Mouse (Mus musculus): ENCODE measurements around the gene Def8. TPM values are rescaled to one million over a fixed set of nuclear protein-coding genes. Genes with fewer than 3 reads are reported as not detected.
A peak's percentile ranks its signal among the peaks of the same experiment; 100 is the strongest.
"Not testable (repeated sequence)": the region's sequence is repeated elsewhere in the genome, so short reads cannot be mapped to it uniquely, and the experiment has no call there.

Gene Def8
- total RNA-seq, 2 experiments from 2014 or later, result 62.0 to 64.3 TPM

DNA sequence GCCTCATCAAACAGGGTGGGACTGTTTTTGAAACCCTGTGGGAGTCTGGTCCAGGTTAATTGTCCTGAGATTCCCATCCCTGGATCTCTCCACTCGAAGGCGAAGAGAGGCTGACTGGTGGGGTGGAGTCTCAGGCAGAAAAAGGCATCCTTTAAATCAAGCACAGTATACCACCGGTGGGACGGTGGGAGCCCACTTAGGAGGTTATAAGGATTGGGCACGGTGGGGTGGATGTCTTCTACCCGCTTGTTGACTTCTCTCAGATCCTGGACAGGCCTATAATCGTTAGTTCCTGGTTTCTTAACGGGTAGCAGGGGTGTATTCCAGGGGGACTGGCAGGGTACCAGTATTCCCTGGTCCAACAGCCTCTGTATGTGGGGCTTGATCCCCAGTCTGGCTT, 7.6 kb downstream of the Def8 start:
- intact Hi-C loops (cut with DNase I); DNase-seq (ENCODE audit: low spot score in 2 of 2): not testable (repeated sequence)

DNA sequence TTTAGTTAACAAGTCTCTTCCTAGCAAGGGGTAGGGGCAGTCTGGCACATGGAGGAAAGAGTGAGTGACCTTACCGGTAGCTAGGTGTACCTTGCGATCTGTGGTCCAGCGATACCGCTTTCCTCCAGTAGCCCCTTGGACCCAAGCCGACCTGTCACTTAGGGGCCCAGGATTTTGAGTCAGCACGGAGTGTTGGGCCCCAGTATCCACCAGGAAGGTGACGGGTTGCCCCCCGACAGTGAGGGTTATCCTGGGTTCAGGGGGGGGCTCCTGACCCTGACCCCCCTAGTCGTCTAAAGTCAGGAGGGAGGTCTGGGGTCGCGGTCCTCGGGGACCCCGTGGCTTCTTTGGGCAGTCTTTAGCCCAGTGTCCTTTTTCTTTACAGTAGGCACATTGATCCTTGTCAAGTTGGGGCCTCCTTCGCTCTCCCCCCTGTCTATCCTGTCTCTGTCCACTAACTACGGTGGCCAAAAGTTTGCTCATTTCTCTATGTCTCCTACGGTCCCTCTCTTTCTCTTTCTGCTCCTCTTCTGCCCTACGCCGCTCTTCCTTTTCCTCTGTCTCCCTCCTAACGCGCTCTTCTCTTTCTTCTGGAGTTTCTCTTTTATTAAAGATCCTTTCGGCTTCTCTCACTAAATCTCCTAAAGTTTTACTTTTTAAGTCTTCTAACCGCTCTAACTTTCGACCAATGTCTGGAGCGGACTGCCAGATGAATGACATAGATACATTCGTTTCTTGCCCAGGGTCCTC, 8.5 kb downstream of the Def8 start:
- no peak for DNase-seq (ENCODE audit: low spot score in 2 of 2)
- intact Hi-C loops (cut with DNase I), result no loop called here

DNA sequence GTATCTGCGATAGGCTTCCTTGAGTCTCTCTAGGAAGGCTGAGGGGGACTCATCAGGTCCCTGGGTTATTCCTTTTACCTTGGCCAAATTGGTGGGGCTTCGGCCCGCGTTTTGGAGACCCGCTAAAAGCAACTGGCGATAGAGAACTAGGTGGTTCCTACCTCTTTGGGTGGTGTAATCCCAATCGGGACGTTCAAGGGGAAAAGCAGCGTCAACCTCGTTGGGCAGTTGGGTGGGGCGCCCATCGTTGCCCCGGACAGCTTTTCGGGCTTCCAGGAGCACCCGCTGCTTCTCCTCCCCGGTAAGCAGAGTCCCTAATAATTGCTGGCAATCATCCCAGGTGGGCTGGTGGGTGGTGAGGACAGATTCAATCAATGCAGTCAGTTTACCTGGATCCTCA, 9.1 kb downstream of the Def8 start:
- intact Hi-C loops (cut with DNase I), result no loop called here
- DNase-seq (ENCODE audit: low spot score in 2 of 2), result no peak

DNA sequence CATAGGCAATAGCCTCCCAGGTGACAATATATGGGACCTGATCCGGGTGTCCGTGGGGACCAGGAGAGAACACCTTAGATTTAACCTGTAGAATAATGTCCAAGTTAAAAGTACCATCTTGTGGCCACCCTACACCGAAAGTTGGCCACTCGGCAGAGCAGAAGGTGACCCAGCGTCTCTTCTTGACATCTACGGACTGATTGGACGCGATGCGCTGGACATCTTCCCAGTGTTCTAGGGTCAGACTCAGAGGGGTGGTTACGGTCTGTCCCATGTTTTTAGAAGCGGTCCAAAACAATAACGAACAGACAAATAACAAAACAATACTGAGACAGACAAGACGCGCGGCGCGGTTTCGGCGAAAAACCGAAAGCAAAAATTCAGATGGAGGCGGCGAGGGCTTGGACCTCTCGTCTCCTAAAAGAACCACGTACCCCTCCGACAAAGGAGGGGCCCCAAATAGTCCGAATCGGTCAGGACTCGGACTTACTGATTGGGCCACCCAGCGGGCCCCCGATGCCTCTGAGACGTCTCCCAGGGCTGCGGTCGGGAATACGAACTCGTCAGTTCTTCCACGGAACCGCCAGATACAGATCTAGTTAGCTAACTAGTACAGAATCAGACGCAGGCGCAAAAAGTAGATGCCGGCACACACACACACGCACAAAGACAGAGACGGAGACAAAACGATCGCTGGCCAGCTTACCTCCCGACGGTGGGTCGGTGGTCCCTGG, 10.1 kb downstream of the Def8 start:
- DNase-seq (ENCODE audit: low spot score in 2 of 2); intact Hi-C loops (cut with DNase I): not testable (repeated sequence)

DNA sequence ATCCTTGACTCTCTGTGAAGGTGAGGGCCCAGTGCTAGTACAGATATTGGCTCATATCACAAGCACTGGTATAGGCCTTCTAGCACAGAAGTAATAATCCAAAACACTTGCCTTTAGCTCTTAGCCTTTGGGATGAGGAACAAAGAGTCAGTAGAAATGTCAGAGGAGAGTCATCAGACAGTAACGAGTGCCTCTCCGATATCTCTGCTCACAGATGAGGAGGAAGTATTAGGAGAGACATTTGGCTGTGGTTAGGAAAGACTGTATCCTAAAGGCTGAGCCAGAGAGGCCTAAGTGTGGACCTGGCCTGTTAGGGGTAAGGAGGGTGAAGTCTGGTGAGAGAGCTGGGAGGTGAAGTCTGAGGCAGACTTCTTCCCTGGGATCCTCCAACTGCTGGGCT, 18.5 kb downstream of the Def8 start:
- intact Hi-C loops (cut with DNase I), result loop anchor here (2.0 kb wide), 1 partner anchor 29 kb away; no protein-coding TSS in a partner anchor
- no peak for DNase-seq (ENCODE audit: low spot score in 2 of 2)

DNA sequence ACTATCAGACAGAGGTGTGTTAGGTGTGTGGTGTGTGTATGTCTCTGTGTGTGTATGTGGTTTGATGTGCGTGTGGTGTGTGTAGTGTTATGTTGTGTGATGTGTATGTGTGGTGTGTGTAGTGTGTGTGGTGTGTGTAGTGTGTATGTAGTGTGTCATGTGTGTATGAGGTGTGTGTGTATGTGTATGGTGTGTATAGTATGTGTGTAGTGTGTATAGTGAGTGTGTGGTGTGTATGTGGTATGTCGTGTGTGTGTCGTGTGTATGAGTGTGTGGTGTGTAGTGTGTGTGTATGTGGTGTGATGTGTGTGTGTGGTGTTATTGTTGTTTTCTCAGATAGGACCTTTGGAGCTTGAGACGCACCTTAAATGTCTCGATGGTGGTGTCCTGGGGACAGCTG, 19.0 kb downstream of the Def8 start:
- intact Hi-C loops (cut with DNase I), result loop anchor here (2.0 kb wide), 1 partner anchor 30 kb away; no protein-coding TSS in a partner anchor
- DNase-seq (ENCODE audit: low spot score in 2 of 2), result no peak

DNA sequence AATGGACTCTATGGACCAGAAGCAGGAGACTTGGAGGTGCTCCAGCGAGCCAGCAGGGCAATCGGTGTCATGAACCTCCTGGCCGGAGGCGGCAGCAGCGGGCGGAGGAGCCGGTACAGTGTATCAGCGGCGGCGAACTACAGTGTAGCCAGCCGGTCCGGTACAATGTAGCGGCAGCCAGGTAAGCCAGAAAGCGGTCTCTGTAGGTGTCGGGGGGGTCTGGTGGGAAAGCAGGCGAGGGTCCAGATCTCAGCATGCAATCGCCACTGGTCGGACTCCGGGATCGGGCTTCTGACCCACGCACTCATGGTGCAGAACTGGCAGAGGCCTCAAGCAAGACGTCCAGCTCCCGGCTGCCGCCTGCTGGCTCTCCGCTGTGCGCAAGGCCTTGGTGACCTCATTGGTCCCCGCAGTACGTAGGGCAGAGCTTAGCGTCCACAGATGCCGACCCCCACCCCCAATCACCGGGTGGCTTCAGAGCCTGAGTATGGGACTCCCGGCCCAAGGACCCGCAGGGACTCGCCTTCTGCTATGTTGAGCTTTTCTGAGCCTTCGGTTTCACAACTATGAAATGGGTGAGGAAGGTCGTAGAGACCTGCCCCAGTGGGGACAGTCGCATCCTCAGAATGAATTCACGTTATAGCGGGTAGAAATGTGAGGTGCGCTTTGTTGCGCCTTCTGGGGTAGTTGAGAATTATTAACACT, 19.7 kb downstream of the Def8 start:
- intact Hi-C loops (cut with DNase I), result loop anchor here (2.0 kb wide), 1 partner anchor 30 kb away; no protein-coding TSS in a partner anchor
- peak; percentile 94 to 95 for DNase-seq (ENCODE audit: low spot score in 2 of 2)

DNA sequence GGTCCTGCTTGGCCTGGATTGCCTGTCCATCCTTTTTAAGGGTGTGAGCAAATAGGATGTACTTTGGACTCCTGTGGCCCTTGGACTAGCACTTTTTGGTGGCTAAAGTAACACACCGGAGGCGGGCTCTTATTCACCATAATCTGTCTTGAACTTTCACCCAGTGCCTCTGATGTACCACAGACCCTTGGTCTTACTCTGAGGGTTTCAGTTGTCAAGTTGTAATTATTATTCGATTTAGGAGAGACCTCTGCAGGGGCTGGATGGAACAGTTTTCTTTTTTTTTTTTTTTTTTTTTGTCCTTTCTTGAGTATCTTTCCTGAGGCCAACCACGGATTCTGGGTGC, 20.2 kb downstream of the Def8 start:
- no peak for DNase-seq (ENCODE audit: low spot score in 2 of 2)
- intact Hi-C loops (cut with DNase I), result loop anchor here (2.0 kb wide), 1 partner anchor 31 kb away; no protein-coding TSS in a partner anchor

DNA sequence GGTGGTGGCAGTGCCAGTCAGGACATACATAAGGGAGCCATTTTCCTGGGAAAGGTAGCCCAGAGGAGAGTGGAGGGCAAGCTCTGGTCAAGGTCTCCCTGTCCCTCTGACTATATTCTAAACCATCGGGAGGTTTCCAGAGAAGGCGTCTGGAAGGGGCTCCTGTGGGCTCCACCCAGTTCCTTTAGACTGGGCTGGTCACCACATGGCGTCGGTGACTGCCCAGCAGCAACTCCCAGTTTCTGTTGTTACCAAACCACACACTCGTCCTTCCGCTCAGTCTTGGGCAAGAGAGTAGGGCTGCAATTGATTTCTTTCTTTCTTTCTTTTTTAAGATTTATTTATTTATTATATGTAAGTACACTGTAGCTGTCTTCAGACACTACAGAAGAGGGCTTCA, 20.8 kb downstream of the Def8 start:
- intact Hi-C loops (cut with DNase I), result no loop called here
- DNase-seq (ENCODE audit: low spot score in 2 of 2), result no peak

DNA sequence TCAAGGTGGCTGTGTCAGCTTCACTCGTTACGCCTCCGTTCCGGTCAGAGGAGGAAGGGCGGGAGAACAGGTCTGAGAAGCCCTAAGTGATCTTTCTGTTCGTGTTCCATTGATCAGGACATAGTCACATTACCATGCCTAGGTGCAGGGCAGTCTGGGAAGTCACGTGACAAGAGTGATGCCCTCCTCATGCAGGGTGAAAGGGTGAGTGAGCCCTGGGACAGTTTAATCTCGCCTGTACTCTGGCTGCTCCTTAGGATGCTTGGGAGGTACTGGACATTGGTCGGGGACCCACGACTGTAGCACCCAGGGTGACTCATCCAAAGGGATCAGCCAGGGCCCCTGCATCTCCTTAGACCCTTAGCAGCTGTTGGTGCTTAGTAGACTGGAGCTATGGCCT, 22.7 kb downstream of the Def8 start:
- no peak for DNase-seq (ENCODE audit: low spot score in 2 of 2)
- intact Hi-C loops (cut with DNase I), result no loop called here

DNA sequence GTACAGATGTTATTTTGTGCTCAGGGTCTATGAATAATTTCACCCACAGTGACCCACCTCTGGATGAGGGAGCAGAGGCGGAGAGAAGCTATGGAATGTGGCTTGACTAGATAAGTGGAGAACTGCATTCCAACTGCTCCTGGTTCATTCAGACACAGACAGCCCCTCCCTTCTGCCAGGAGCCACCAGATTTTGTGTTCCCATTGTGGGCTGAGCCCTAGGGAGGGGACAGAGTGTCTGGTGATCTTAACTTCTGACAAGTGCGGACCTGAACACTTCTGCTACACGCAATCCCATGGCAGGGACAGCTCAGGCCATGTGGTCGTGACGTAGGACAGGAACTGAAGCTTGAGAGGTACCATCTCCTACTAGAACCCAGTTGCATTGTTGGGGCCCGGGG, 23.5 kb downstream of the Def8 start:
- intact Hi-C loops (cut with DNase I), result no loop called here
- DNase-seq (ENCODE audit: low spot score in 2 of 2), result no peak

DNA sequence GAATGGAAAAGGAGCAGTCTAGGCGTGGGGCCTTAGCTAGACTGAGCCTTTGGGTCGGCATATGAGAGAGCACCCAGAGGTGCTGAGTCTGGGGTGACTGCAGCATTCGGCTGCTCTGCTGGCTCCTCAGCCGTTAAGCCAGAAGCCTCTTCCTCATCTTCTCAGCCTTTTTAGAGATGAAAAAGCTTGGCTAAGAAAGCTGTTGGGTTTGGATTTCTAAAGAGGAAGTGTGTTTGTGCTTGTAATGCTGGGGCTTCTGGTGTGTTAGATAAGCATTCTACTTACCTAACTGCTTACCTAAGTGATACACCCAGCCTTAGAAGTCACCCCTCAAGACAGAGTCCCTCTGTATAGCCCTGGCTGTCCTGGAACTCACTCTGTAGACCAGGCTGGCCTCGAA, 27.5 kb downstream of the Def8 start:
- intact Hi-C loops (cut with DNase I), result no loop called here
- no peak for DNase-seq (ENCODE audit: low spot score in 2 of 2)

DNA sequence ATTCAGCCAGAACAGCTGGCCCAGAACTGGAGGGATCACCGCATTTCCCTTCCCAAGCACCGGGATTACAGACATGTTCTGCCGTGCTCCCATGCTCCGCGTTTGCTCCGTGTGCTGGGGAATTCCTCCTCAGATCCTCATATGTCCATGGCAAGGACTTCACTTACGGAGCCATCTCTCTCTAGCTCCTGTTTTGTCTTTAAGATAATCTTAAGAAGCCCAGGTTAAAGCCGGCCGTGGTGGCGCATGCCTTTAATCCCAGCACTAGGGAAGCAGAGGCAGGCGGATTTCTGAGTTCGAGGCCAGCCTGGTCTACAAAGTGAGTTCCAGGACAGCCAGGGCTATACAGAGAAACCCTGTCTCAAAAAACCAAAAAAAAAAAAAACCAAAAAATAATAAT, 28.4 kb downstream of the Def8 start:
- intact Hi-C loops (cut with DNase I); DNase-seq (ENCODE audit: low spot score in 2 of 2): not testable (repeated sequence)

DNA sequence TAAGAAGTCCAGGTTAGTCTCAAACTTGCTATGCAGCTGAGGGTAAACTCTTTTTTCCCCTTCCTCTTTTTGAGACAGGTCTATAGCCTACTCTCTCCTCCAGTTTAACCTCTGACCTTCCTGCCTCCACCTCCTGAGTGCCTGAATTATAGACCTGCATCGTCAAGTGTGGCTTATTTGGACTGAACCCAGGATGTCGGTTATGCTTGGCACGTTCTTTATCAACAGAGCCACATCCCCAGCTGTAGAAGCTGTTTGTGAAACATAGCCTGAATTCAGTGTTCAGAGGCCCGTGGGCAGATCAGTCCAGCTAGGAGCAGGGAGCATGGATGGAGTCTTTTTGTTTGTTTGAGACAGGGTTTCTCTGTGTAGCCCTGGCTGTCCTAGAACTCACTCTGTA, 28.8 kb downstream of the Def8 start:
- intact Hi-C loops (cut with DNase I), result no loop called here
- no peak for DNase-seq (ENCODE audit: low spot score in 2 of 2)

DNA sequence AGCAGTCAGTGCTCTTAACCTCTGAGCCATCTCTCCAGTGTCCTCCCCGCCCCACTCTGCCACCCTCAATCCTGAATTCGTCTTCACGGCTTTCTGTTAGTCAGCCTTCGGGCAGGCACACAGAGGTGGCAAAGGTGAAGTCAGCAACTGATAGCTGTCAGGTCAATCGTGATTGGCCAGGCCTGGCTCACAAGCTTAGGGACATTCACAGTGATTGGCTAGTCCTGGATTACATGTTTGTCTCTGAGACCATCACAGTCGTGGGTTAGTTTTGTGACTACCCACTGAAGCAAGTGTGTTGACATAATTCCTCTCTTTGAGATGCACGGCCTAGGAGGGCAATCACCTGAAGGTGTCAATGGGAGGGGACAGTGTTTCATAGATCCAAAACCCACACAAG, 30.0 kb downstream of the Def8 start:
- intact Hi-C loops (cut with DNase I), result no loop called here
- DNase-seq (ENCODE audit: low spot score in 2 of 2), result no peak

DNA sequence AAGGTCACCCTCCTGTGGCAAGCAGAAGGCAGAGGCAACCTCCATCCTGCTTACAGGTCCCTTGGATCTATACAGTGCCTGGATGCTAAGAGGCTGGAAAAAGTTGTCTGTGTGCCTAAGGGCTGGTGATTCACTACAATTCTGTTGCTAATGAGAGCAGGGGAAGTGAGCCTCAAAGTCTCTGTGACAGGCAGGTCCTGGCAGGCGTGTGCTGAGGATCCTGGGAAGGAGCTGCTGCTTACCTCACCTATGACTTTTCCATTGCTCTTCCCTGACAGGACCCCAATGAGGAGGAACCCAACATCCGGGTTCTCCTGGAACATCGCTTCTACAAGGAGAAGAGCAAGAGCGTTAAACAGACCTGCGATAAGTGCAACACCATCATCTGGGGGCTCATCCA, 30.6 kb downstream of the Def8 start:
- intact Hi-C loops (cut with DNase I), result no loop called here
- no peak for DNase-seq (ENCODE audit: low spot score in 2 of 2)

DNA sequence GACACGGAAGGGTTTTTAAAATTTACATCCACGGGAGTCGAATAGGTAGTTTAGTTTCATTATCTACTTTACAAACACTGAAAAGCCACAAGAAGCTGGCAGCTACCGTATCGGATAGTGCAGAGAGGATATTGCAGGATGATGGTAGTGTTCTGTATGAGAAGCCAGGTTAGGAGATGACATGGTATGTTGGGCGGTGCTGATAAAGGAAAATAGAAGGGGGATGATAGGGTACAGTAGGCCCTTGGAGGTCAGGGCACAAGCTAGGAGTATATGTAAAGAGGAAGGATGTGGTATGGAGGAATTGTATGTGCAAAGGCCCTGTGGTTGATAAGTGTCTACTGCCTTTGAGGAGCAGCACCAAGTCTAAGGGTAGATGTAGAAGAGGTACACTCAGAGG, 31.2 kb downstream of the Def8 start:
- intact Hi-C loops (cut with DNase I), result no loop called here
- no peak for DNase-seq (ENCODE audit: low spot score in 2 of 2)

DNA sequence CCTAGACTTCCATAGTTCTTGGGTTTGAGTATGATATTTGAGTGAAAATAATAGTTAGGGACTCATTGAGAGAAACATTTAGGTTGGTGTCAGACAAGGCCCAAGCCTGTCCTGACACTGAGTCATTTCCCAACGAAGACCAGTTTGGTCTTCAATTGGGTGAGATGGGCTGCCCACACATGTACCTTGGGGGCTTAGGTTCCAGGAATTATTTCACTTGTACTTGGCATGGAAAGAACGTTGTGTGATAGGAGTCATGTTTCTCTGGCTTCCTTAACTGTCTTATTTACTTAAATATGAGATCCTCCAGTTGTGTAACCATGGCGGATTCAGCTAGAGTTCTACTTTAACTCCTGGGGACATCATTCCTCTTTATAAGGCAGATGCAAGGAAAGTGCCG, 40.3 kb downstream of the Def8 start:
- DNase-seq (ENCODE audit: low spot score in 2 of 2), result no peak
- intact Hi-C loops (cut with DNase I), result no loop called here

DNA sequence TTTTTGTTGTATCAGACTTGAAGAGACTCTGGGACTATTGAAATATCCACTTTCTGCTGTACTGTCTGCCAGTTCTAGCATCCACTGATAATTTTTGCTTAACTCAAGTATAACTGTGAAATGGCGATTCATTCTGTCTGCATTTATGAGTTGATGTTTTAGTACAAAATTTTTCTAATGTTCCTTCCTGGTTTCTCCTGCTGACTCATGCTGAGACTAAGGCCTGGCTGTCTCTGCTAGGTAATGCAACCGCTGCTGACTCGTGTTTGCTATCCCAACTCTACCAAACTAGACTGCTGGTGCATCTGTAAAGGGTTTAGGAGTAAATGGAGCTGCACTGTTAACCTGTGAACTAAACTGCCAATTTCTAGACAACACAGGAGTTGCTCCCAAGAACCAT, 44.1 kb downstream of the Def8 start:
- DNase-seq (ENCODE audit: low spot score in 2 of 2), result no peak
- intact Hi-C loops (cut with DNase I), result no loop called here

DNA sequence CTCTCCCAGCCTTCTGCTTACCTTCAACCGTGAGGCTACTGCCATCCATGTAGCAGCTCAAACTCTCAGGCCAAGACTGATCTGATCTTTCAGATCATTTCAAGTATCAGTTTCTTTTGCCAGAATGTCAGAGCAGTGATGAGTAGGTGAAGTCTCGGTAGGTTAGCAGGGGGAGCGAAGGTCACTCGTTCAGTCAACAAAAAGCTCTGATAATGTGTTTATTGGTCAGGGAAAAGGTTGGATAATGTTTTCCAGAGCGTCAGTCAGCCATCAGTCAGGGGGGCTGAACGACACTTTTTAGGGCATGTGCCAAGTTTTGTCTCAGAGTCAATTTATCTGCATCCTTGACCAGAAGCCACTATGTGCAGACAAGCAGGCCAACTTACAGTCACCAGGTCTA, 49.7 kb downstream of the Def8 start:
- intact Hi-C loops (cut with DNase I), result not testable (repeated sequence)

DNA sequence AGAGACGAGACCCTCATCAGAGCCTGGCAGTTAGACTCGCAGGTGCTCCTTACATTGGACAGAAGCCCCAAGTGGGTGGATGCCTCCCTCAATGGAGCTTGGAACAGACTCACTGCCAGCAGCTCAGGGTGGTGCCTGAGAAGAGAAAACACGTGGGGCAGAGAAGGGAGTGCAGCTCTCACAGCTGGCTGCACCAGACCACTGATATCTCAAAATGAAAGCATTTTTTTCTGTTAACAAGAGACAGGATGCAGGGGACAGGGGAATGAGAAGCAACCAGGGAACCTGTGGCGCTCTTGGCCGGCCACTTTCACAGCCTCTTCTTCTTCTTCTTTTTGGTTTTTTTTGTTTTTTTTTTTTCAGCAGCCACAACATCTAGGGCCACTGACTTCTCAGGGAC, 51.2 kb downstream of the Def8 start:
- DNase-seq (ENCODE audit: low spot score in 2 of 2); intact Hi-C loops (cut with DNase I): not testable (repeated sequence)

More for the DNA sequence above, 49.7 kb downstream of the Def8 start:
- DNase-seq (ENCODE audit: low spot score in 2 of 2), result not testable (repeated sequence)

Data from left cerebral cortex, postnatal 36 days (tissue).